Mouse (Mus musculus) testis, adult 2 months (tissue): ENCODE results near the gene Trip13.

ENCODE experiments used
- CTCF ChIP-seq: fragments of 200-500 bp; IDR thresholded peaks from 2 replicates; pipeline ENCODE4 v1.5.1; 2012; ENCODE audit warnings: low read depth, mild to moderate bottlenecking, inconsistent platforms, low read length, moderate library complexity; ENCODE audit not compliant: control insufficient read depth, insufficient read depth, insufficient replicate concordance
- POLR2A ChIP-seq: fragments of 200-500 bp; IDR thresholded peaks from 2 replicates; pipeline ENCODE4 v1.6.1; 2012; ENCODE audit warnings: low read depth, mild to moderate bottlenecking, inconsistent platforms, low read length, moderate library complexity; ENCODE audit not compliant: control insufficient read depth

DNA sequence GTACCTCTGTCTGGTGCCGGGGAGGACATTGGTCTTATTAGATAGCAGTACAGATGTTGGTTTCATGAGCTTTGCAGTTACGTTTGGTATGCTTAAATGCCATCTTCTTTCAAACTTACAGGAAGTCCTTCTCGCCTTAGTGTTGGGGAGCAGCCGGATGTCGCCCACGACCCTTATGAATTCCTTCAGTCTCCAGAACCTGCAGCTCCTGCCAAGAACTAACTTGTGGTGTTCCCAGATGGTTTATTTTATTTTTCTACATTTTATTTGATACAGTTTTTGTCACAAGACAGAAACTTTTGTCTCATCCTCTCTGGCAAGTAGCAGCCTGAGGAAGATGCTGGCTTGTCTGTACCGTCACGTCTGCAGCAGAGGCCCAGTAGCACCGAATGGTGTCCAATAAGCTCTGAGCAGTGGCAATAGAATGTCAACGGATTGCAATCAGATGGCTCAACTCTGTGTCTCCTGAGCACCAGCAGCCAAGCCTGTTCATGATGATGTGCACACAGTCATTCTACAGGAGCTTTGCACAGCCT lies 22.6 kb upstream of the Trip13 start:
- TF ChIP-seq POLR2A = no peak
- no peak for TF ChIP-seq CTCF
